8 mouse cellular contexts compared by ENCODE assay signal in the genomic region with DNA sequence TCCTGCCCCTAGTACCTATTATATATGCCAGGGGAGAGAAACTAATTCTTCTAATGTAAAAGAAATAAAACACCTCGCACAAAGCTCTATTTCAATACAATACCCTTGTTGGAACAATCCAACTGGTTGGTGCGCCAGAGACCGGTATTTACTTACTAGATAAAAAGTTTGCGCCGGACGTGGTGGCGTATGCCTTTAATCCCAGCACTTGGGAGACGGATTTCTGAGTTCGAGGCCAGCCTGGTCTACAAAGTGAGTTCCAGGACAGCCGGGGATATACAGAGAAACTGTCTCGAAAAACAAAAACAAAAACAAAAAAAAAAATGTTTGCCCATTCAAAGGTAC. TPM values are rescaled to one million over a fixed set of nuclear protein-coding genes. Genes with fewer than 3 reads are reported as not detected.
DNase-seq lines count a peak whose midpoint lies in the region; ATAC-seq and TF ChIP-seq lines count a peak whose summit lies in the region.

No protein-coding gene starts in this region.

- peak overlapping the region; percentile 98 for H3K4me3 ChIP-seq in layer of hippocampus, adult 2 months
- H3K4me3 ChIP-seq in bone marrow macrophage, adult 2 months (ENCODE audit: insufficient read depth, low read length) = peak overlapping the region; percentile 87
- H3K4me3 ChIP-seq in hindbrain, embryonic 15.5 days = peak overlapping the region; percentile 77
- peak overlapping the region; percentile 95 for H3K4me3 ChIP-seq in midbrain, postnatal 0 days (ENCODE audit: low read depth, low read length)

- H3K9me3 ChIP-seq in hindbrain, embryonic 15.5 days = no peaks in the 10 kb centered on the region
- no peaks in the 10 kb centered on the region for H3K9me3 ChIP-seq in midbrain, postnatal 0 days (ENCODE audit: low read length)

- TF ChIP-seq CTCF in layer of hippocampus, adult 2 months (conservative IDR thresholded peaks at IDR 0.05) = no peak
- TF ChIP-seq CTCF in bone marrow macrophage, adult 2 months (IDR thresholded peaks at IDR 0.05; ENCODE audit: low read depth, low read length) = no peak
- no peak for TF ChIP-seq CTCF in midbrain, postnatal 0 days (IDR thresholded peaks at IDR 0.05)

- peaks cover 17% of the 10 kb centered on the region for H3K4me1 ChIP-seq in bone marrow macrophage, adult 2 months (ENCODE audit: control insufficient read depth, insufficient read depth, low read length)
- peaks cover 32% of the 10 kb centered on the region for H3K4me1 ChIP-seq in hindbrain, embryonic 15.5 days (replicated peaks)
- peaks cover 9% of the 10 kb centered on the region; the same call in 1 of the 2 replicates for H3K4me1 ChIP-seq in midbrain, postnatal 0 days (ENCODE audit: insufficient read depth, low read length)

- no peaks in the 10 kb centered on the region for H3K27me3 ChIP-seq in hindbrain, embryonic 15.5 days
- no peaks in the 10 kb centered on the region for H3K27me3 ChIP-seq in midbrain, postnatal 0 days (ENCODE audit: insufficient read depth, low read length)

- H3K9ac ChIP-seq in hindbrain, embryonic 15.5 days = peak overlapping the region; percentile 79
- peak overlapping the region; percentile 94; the same call in 1 of the 2 replicates for H3K9ac ChIP-seq in midbrain, postnatal 0 days (replicated peaks; ENCODE audit: low read length, poor library complexity, severe bottlenecking)

- TF ChIP-seq POLR2A in bone marrow macrophage, adult 2 months (IDR thresholded peaks at IDR 0.05; ENCODE audit: borderline replicate concordance, low read depth, low read length) = no peak

- under 1% methylated on average over 11 of the region's 11 CpGs for WGBS in hindbrain, embryonic 15.5 days
- under 1% methylated on average over 11 of the region's 11 CpGs for WGBS in midbrain, postnatal 0 days

- no peak for ATAC-seq in hindbrain, embryonic 15.5 days (ENCODE audit: low FRiP score, low read depth)
- ATAC-seq in midbrain, postnatal 0 days (ENCODE audit: low FRiP score) = no peak
- ATAC-seq in frontal cortex, adult (ENCODE audit: low TSS enrichment) = no peak

- no peak for DNase-seq in layer of hippocampus, adult 2 months (ENCODE audit: low spot score in 2 of 2)
- no peak for DNase-seq in layer of hippocampus, adult 9-11 months
- DNase-seq in midbrain, postnatal 0 days (ENCODE audit: low spot score) = no peak
- no peak for DNase-seq in layer of hippocampus, postnatal 36 days
- no peak for DNase-seq in gastrocnemius, adult 18-20 months (ENCODE audit: low spot score)

- peak overlapping the region; percentile 99; the same call in 1 of the 2 replicates for H3K27ac ChIP-seq in layer of hippocampus, adult 2 months
- H3K27ac ChIP-seq in bone marrow macrophage, adult 2 months (ENCODE audit: insufficient read depth, low read depth, low read length) = peak overlapping the region; percentile 94
- H3K27ac ChIP-seq in hindbrain, embryonic 15.5 days (replicated peaks) = no peak overlapping the region
- no peak overlapping the region for H3K27ac ChIP-seq in midbrain, postnatal 0 days (ENCODE audit: low read depth, low read length)

- no peaks in the 10 kb centered on the region for H3K36me3 ChIP-seq in hindbrain, embryonic 15.5 days
- no peaks in the 10 kb centered on the region for H3K36me3 ChIP-seq in midbrain, postnatal 0 days (ENCODE audit: insufficient read depth, low read length)

- H3K4me2 ChIP-seq in hindbrain, embryonic 15.5 days = peak overlapping the region; percentile 83
- H3K4me2 ChIP-seq in midbrain, postnatal 0 days (ENCODE audit: low read depth, low read length, poor library complexity, severe bottlenecking) = peak overlapping the region; percentile 68

RNA-seq across cellular contexts. Expression of a gene that starts 1.2 kb away (rescaled TPM):
- total RNA-seq in layer of hippocampus, adult 2 months (2021) = 1 to 10 TPM; 4.7 to 4.8 TPM
- 12.2 and 13.2 TPM in 2 replicates for polyA plus RNA-seq in bone marrow macrophage, adult 2 months (2012; ENCODE audit: insufficient read depth, insufficient read length, missing spikeins)
- 12.9 and 14.2 TPM in 2 replicates for polyA plus RNA-seq in hindbrain, embryonic 15.5 days (2015; fragmentation: Nextera tagmentation; extraction: Ambion mirVana)
- 4.3 and 4.4 TPM in 2 replicates for total RNA-seq in midbrain, postnatal 0 days (2014; rRNA removed)
- 5.6 and 6.2 TPM in 2 replicates for polyA plus RNA-seq in midbrain, postnatal 0 days (2015; fragmentation: Nextera tagmentation; extraction: Ambion mirVana)
- total RNA-seq in layer of hippocampus, postnatal 36 days (2021) = 1 to 10 TPM; 6.1 to 7.1 TPM
- total RNA-seq in gastrocnemius, adult 18-20 months (2021) = 10 to 100 TPM; 10.9 to 11.0 TPM

RNA-seq across cellular contexts. Expression of a gene that starts 1.4 kb away (rescaled TPM):
- total RNA-seq in layer of hippocampus, adult 2 months (2021) = 10 to 100 TPM; 69.4 to 77.1 TPM
- polyA plus RNA-seq in bone marrow macrophage, adult 2 months (2012; ENCODE audit: insufficient read depth, insufficient read length, missing spikeins) = 867 and 1,049 TPM in 2 replicates
- 67.6 and 68.1 TPM in 2 replicates for polyA plus RNA-seq in hindbrain, embryonic 15.5 days (2015; fragmentation: Nextera tagmentation; extraction: Ambion mirVana)
- 62.3 and 69.0 TPM in 2 replicates for total RNA-seq in midbrain, postnatal 0 days (2014; rRNA removed)
- polyA plus RNA-seq in midbrain, postnatal 0 days (2015; fragmentation: Nextera tagmentation; extraction: Ambion mirVana) = 57.2 and 58.0 TPM in 2 replicates
- total RNA-seq in layer of hippocampus, postnatal 36 days (2021) = 10 to 100 TPM; 68.7 to 69.4 TPM
- 10 to 100 TPM; 55.8 to 58.1 TPM for total RNA-seq in gastrocnemius, adult 18-20 months (2021)

Comparison
In these comparisons a context has a peak if more than half of its experiments do, and no peak if none do; other contexts are left out.
1. H3K27ac ChIP-seq: peak in layer of hippocampus, adult 2 months (single experiment) and bone marrow macrophage, adult 2 months (single experiment); none in hindbrain, embryonic 15.5 days (single experiment) and midbrain, postnatal 0 days (single experiment).
2. Peak in every context shown above with its lines, with median percentiles within 50 percentile points of each other: H3K4me3 ChIP-seq.